Mouse (Mus musculus) hindbrain, embryonic 16.5 days (tissue): Measurements from ENCODE around the gene Tstd1. TPM values are rescaled to one million over a fixed set of nuclear protein-coding genes. Genes with fewer than 3 reads are reported as not detected.

Experiments used
- ATAC-seq: fragments of 200-750 bp; cut with Nextera tagmentation; 2 replicates; pipeline ENCODE4 v1.8.0; 2017; ENCODE audit warnings: moderate TSS enrichment, moderate library complexity
- H3K27ac ChIP-seq: fragments of 300-500 bp; sonication (generic); 2 replicates; pipeline ENCODE4 v1.5.1; 2014; ENCODE audit warnings: low read depth, mild to moderate bottlenecking, control low read depth, low read length, moderate library complexity
- H3K27me3 ChIP-seq: fragments of 300-500 bp; sonication (generic); replicated peaks from 2 replicates; pipeline ENCODE4 v1.6.1; 2014; ENCODE audit warnings: low read length; ENCODE audit not compliant: control insufficient read depth, insufficient read depth
- H3K36me3 ChIP-seq: fragments of 300-500 bp; sonication (generic); 2 replicates; pipeline ENCODE4 v1.6.1; 2014; ENCODE audit warnings: mild to moderate bottlenecking, low read length, moderate library complexity, mixed read lengths; ENCODE audit not compliant: control insufficient read depth, insufficient read depth
- H3K4me1 ChIP-seq: fragments of 300-500 bp; sonication (generic); 2 replicates; pipeline ENCODE4 v1.6.1; 2014; ENCODE audit warnings: low read depth, low read length; ENCODE audit not compliant: control insufficient read depth, insufficient read depth
- H3K4me2 ChIP-seq: fragments of 300-500 bp; sonication (generic); 2 replicates; pipeline ENCODE4 v1.6.1; 2014; ENCODE audit warnings: mild to moderate bottlenecking, low read length, control low read depth, moderate library complexity
- H3K4me3 ChIP-seq: fragments of 300-500 bp; sonication (generic); 2 replicates; pipeline ENCODE4 v1.5.1; 2014; ENCODE audit warnings: mild to moderate bottlenecking, low read length, control low read depth, moderate library complexity
- H3K9ac ChIP-seq: fragments of 300-500 bp; sonication (generic); 2 replicates; pipeline ENCODE4 v1.6.1; 2014; ENCODE audit warnings: low read depth, mild to moderate bottlenecking, control low read depth, low read length, moderate library complexity
- H3K9me3 ChIP-seq: fragments of 300-500 bp; sonication (generic); 2 replicates; pipeline ENCODE4 v1.6.1; 2014; ENCODE audit warnings: mild to moderate bottlenecking, low read length, moderate library complexity; ENCODE audit not compliant: control insufficient read depth
- WGBS: fragments of 180-500 bp; shearing (Covaris S2); extraction: QIAGEN DNeasy Blood & Tissue Kit; methylation state at CpG from one replicate; pipeline ENCODE4 v1.1.7; 2014; 5-methylcytosine and 5-hydroxymethylcytosine counted together
- polyA plus RNA-seq: library from polyadenylated mRNA; unstranded; fragments of >200 nt; fragmentation: Nextera tagmentation; extraction: Ambion mirVana; gene quantifications from 2 replicates; pipeline ENCODE4 v1.2.1, GENCODE M21; 2015

Gene Tstd1
- polyA plus RNA-seq, 1 experiment from 2014 or later: 6.3 TPM

GRCm38 (mm10) chr1:171432158-171432557 is 13.5 kb downstream of the Tstd1 start:
- 78% methylated on average over 5 of the region's 5 CpGs for WGBS
- peaks cover under 1% of the 10 kb centered on the region; the same call in 1 of the 2 replicates for H3K4me1 ChIP-seq
- H3K9ac ChIP-seq: no peak overlapping the region
- H3K4me3 ChIP-seq: no peak overlapping the region
- H3K4me2 ChIP-seq: no peak overlapping the region
- no peak for ATAC-seq
- no peaks in the 10 kb centered on the region for H3K36me3 ChIP-seq
- 0 out of 2 replicates have a peak, but pooled peaks cover 3% of the 10 kb centered on the region for H3K9me3 ChIP-seq
- H3K27ac ChIP-seq: no peak overlapping the region
- peaks cover 8% of the 10 kb centered on the region for H3K27me3 ChIP-seq

GRCm38 (mm10) chr1:171435288-171435814 is 16.7 kb downstream of the Tstd1 start:
- Histone ChIP-seq H3K27me3 (peaks cover 20% of the 10 kb centered on the region), H3K27ac (no peak overlapping the region), H3K9ac (no peak overlapping the region), H3K9me3 (no peaks in the 10 kb centered on the region), H3K4me2 (no peak overlapping the region), H3K4me1 (peaks cover 7% of the 10 kb centered on the region; the same call in 1 of the 2 replicates), H3K4me3 (no peak overlapping the region), H3K36me3 (no peaks in the 10 kb centered on the region)
- WGBS: 49% methylated on average over 7 of the region's 7 CpGs
- no peak for ATAC-seq

GRCm38 (mm10) chr1:171435974-171436373 is 17.3 kb downstream of the Tstd1 start:
- H3K4me2 ChIP-seq: no peak overlapping the region
- 63% methylated on average over 1 of the region's 1 CpGs for WGBS
- no peak for ATAC-seq
- no peak overlapping the region for H3K4me3 ChIP-seq
- no peak overlapping the region for H3K9ac ChIP-seq
- H3K9me3 ChIP-seq: no peaks in the 10 kb centered on the region
- no peak overlapping the region for H3K27ac ChIP-seq
- no peaks in the 10 kb centered on the region for H3K36me3 ChIP-seq
- H3K4me1 ChIP-seq: peaks cover 7% of the 10 kb centered on the region; the same call in 1 of the 2 replicates
- peaks cover 20% of the 10 kb centered on the region for H3K27me3 ChIP-seq

GRCm38 (mm10) chr1:171437264-171438013 is 18.8 kb downstream of the Tstd1 start, which contains the start of gene F11r:
Gene F11r (plus strand): TSS chr1:171437535.
- peaks cover 7% of the 10 kb centered on the region; the same call in 1 of the 2 replicates for H3K4me1 ChIP-seq
- H3K4me3 ChIP-seq: peak within 1 kb of the TSS; percentile 44
- H3K36me3 ChIP-seq: no peaks in the 10 kb centered on the region
- peak; percentile 87 for ATAC-seq
- 2% methylated on average over 44 of the region's 46 CpGs for WGBS
- H3K27me3 ChIP-seq: peaks cover 20% of the 10 kb centered on the region
- H3K9ac ChIP-seq: peak within 1 kb of the TSS; percentile 47
- no peaks in the 10 kb centered on the region for H3K9me3 ChIP-seq
- 0 out of 2 replicates have a peak within 1 kb of the TSS, but pooled peaks have one; percentile 34 for H3K27ac ChIP-seq
- H3K4me2 ChIP-seq: peak within 1 kb of the TSS; percentile 57

- Histone ChIP-seq H3K4me2 (peak overlapping the region; percentile 57), H3K4me1 (peaks cover 7% of the 10 kb centered on the region; the same call in 1 of the 2 replicates), H3K27ac (0 out of 2 replicates have a peak overlapping the region, but pooled peaks have one; percentile 34), H3K36me3 (no peaks in the 10 kb centered on the region), H3K9me3 (no peaks in the 10 kb centered on the region), H3K4me3 (peak overlapping the region; percentile 44), H3K9ac (peak overlapping the region; percentile 47), H3K27me3 (peaks cover 20% of the 10 kb centered on the region)
- ATAC-seq: no peak
- 10% methylated on average over 18 of the region's 18 CpGs for whole genome bisulfite sequencing
Observed at GRCm38 (mm10) chr1:171438014-171438670, 19.5 kb downstream of the Tstd1 start.

- WGBS: 57% methylated on average over 8 of the region's 8 CpGs
- Histone ChIP-seq H3K9me3 (peaks cover 3% of the 10 kb centered on the region), H3K9ac (no peak overlapping the region), H3K36me3 (no peaks in the 10 kb centered on the region), H3K4me1 (peaks cover 7% of the 10 kb centered on the region; the same call in 1 of the 2 replicates), H3K4me2 (peak overlapping the region; percentile 29), H3K27me3 (peaks cover 20% of the 10 kb centered on the region), H3K27ac (no peak overlapping the region; the same call in 1 of the 2 replicates), H3K4me3 (no peak overlapping the region; the same call in 1 of the 2 replicates)
- ATAC-seq: no peak
Observed at GRCm38 (mm10) chr1:171439072-171439471, 20.4 kb downstream of the Tstd1 start.

- no peaks in the 10 kb centered on the region for H3K36me3 ChIP-seq
- ATAC-seq: peak; percentile 49
- 48% methylated on average over 8 of the region's 9 CpGs for WGBS
- peaks cover 3% of the 10 kb centered on the region for H3K9me3 ChIP-seq
- H3K4me1 ChIP-seq: peaks cover 7% of the 10 kb centered on the region; the same call in 1 of the 2 replicates
- no peak overlapping the region for H3K27ac ChIP-seq
- H3K9ac ChIP-seq: no peak overlapping the region
- no peak overlapping the region for H3K4me3 ChIP-seq
- peaks cover 20% of the 10 kb centered on the region for H3K27me3 ChIP-seq
- no peak overlapping the region for H3K4me2 ChIP-seq
Observed at GRCm38 (mm10) chr1:171440025-171440725, 21.5 kb downstream of the Tstd1 start.

GRCm38 (mm10) chr1:171441466-171442412 is 23.1 kb downstream of the Tstd1 start:
- peaks cover 16% of the 10 kb centered on the region for H3K27me3 ChIP-seq
- 68% methylated on average over 7 of the region's 7 CpGs for WGBS
- no peak overlapping the region for H3K27ac ChIP-seq
- H3K4me3 ChIP-seq: no peak overlapping the region
- ATAC-seq: no peak
- peaks cover 3% of the 10 kb centered on the region for H3K9me3 ChIP-seq
- no peak overlapping the region for H3K9ac ChIP-seq
- H3K4me1 ChIP-seq: peaks cover 7% of the 10 kb centered on the region; the same call in 1 of the 2 replicates
- H3K4me2 ChIP-seq: no peak overlapping the region
- no peaks in the 10 kb centered on the region for H3K36me3 ChIP-seq
